Mouse (Mus musculus) stomach, embryonic 14.5 days (tissue): ENCODE measurements around the gene Wdr1. TPM values are rescaled to one million over a fixed set of nuclear protein-coding genes. Genes with fewer than 3 reads are reported as not detected.

ENCODE experiments used
- polyA plus RNA-seq: library from polyadenylated mRNA; unstranded; fragments of >200 nt; fragmentation: Nextera tagmentation; extraction: Ambion mirVana; gene quantifications from 2 replicates; pipeline ENCODE4 v1.2.1, GENCODE M21; 2014

Wdr1 gene
- polyA plus RNA-seq, 1 experiment from 2014 or later: 252 TPM

Other genes starting within 250 kb of the Wdr1 start
- not detected in 2 replicates for gene Drd5, start 243.9 kb downstream of the Wdr1 start, polyA plus RNA-seq
- 0.93 and 1.3 TPM in 2 replicates for gene Slc2a9, start 60.1 kb downstream of the Wdr1 start, polyA plus RNA-seq
- 17.1 and 22.0 TPM in 2 replicates for gene Zfp518b, start 121.6 kb upstream of the Wdr1 start, polyA plus RNA-seq